Mouse (Mus musculus) layer of hippocampus, postnatal 14 days (tissue): ENCODE results near the gene Zcchc24. TPM values are rescaled to one million over a fixed set of nuclear protein-coding genes. Genes with fewer than 3 reads are reported as not detected.

Experiments used
- DNase-seq, 2 experiments: peaks; one replicate each; pipeline ENCODE4 v3.0.0; 2021 to 2022; ENCODE audit warnings: low spot score in 2 of 2, mixed read lengths in 1 of 2
- total RNA-seq, 2 experiments: library from RNA; stranded (reverse); gene quantifications; 2 replicates each; pipeline ENCODE4 v1.2.3; 2021

Gene Zcchc24
- total RNA-seq, 2 experiments from 2014 or later = 60.4 to 63.5 TPM

DNA sequence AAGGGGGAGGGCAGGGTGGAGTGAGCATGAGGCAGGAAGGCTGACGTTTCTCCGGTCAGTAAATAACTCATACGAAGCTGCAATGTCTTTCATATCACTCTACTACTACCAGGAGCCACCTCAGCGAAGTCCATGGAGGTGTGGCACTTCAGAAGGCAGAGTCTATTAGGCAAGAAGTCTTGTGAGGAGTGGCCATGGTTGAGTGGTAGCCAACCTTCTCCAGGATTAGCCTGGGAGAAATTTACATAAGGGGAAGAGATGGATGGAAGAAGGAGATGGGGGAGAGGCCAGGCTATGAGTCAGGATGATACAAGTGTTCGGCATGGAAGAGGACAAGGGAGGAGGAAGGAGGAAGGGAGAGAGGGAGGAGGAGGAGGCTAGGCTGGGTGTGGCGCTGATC lies 86.8 kb downstream of the Zcchc24 start:
- no peak for DNase-seq

DNA sequence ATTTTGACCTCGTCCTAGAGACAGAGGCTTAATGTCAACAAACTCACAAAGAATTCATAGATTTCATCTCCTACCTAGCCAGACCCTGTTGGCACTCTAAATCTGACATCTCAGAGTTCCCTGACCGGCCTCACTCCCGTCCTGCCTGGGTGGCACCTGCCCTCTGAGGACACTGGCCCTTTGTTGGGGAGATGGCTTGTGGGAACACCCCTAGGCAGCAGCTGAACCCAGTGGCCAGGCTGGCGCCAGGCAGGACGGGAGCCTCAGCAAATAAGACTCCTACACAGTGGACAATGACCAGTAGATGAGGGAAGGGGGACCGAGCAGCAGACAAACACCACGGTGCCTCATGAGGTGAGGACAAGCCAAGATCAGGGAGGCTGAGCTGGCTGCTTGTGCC lies 89.2 kb downstream of the Zcchc24 start:
- DNase-seq = no peak

DNA sequence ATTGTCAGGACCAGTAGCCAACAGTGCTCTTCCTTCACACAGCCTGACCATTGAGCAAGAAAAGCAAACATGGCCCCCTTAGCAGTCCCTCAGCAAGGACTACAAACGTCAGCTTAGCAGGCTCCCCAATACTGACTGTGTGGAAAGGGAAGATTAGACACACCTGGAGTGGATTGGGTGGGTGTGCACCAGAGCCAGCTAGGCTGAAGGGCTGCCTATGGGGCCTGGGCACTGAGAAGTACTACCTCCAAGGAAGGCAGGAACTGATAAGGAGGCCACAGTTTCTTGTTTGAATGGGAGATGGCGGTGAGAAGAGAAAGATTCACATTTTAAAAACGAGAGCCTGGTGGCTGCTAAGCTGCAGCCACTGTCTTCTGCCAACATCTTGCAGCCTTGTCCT lies 101.3 kb downstream of the Zcchc24 start:
- DNase-seq = no peak

DNA sequence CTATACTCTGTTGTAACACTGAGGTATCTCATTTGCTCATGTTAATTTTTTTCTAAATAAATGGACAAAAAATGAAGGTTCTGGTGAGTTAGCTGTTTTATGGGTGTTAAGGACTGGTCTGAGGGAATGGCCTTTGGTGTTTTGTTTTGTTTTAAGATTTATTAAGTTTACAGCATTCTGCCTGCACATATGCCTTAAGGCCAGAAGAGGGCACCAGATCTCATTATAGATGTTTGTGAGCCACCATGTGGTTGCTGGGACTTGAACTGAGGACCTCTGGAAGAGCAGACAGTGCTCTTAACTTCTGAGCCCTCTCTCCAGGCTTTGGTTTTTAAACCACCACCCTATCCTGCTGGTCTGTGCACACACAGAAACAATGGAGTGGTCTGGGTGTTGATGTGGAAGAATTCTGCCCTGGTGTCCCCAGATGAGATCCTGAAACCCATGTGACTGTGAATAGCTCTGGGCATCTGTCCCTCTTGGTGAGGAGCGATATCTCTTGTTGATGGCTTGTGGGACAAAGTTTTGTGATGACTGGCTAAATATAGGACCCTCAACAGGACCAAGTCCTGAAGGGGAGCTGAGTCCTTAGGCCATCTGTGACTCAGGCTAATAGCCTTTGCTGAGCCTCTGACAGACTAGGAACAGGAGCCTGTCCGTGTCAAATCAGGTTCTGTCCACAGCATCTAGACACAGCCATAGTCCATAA lies 102.0 kb downstream of the Zcchc24 start:
- no peak for DNase-seq

DNA sequence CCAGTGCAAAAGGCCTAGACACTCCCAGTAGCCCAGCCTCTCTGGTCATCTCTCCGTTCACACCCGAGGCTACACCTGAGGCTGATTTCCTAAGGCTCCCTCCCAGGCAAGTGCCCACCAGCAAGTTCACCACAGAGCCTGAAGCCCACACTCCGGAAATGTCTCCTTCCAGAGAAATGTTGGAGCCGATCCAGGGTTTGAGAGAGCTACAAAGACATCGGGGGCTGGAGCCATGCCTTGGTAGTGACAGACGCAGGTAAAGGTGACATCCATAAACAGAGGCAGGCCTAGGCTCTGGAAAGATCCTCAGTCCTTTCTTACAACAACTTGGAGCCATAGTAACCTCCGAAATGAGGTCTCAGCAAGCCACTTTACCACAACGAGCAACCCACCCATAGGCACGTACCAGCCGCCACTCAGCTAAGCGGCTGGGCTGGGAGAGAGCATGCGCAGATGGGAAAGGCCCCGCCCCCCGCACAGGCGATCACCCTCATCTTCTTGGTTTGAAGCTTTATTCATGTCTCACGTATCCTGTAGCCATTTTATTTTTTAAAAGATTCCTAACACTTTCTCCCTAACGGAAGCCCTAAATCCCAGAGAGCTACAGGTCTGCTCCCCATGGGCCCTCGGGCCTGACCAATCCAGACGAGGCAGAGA lies 103.4 kb downstream of the Zcchc24 start:
- peak in 1 of 2 experiments; percentile 32 for DNase-seq

DNA sequence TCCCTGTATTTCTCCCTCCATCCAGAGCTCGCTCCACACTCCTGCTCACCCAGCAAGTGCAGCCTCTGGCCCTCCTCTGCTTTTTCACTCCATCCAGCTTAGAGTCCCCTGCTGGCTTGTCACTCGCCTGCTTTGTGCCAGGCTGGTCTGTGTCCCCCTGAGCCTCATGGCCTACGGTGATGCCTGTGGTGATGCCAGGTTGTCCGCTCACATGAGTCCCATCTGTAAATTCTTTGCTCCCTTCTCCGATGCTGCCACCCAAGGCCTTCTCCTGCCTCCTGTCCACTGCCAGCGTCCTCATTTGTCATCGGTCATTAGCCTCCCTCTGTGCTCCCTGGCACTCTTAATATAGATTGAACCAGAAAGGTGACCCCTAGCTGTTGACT lies 104.5 kb downstream of the Zcchc24 start:
- no peak for DNase-seq

DNA sequence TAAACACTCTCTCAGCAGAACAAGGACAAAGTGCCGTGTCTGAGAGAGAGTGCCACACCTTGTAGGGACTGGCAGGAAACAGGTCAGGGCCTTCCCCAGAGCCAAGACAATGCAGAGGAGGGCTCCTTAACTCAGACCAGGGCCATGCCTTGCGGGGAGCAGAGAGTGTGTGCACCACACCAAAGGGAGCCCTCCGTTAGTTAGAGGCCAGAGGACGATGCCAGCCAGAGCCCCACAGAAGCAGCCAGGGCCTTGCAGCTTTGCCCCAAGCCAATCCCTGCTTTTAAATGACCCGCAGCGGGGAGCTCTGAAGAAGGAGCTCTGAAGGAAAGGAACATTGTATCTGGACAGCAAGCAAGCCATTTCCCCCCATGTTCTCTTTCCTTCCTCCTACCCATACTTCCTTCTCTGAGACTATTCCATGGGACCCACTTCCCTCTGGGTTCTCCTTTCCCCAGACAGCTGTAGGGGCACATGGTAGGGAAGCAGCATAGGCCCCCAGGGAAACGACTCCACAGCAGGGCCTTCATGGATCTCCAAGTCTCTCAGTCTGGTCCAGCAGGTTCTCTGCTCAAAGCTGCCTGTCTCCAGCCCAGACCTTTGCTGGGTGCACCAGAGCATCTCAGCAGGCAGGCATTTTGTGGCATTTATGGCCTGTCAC lies 105.1 kb downstream of the Zcchc24 start:
- DNase-seq = no peak

Other genes starting within 250 kb of the Zcchc24 start
- gene Ppif, start 74.9 kb downstream of the Zcchc24 start, total RNA-seq = 10 to 100 TPM; 27.6 to 27.7 TPM
- gene Anxa11, start 73.1 kb upstream of the Zcchc24 start, total RNA-seq = 10 to 100 TPM; 35.6 to 44.5 TPM
- 1 to 10 TPM in 1 of 2 experiments, not detected in 1; 3.0 TPM for gene Plac9a, start 134.1 kb upstream of the Zcchc24 start, total RNA-seq
- 10 to 100 TPM; 16.8 to 18.5 TPM for gene Tmem254a, start 158.6 kb upstream of the Zcchc24 start, total RNA-seq
- not detected for gene Cphx1, start 169.3 kb upstream of the Zcchc24 start, total RNA-seq
- gene Duxbl1, start 209.5 kb upstream of the Zcchc24 start, total RNA-seq = under 1 TPM in 1 of 2 experiments, not detected in 1; 0.19 TPM